Mouse (Mus musculus) cerebellum, adult 2 months (tissue): ENCODE results near the gene Mmrn2. TPM values are rescaled to one million over a fixed set of nuclear protein-coding genes. Genes with fewer than 3 reads are reported as not detected.
"Not testable (repeated sequence)": the region's sequence is repeated elsewhere in the genome, so short reads cannot be mapped to it uniquely, and the experiment has no call there.

Experiments
- DNase-seq, 2 experiments: peaks; one replicate each; pipeline ENCODE4 v3.0.0; 2021
- H3K27ac ChIP-seq: fragments of 200-500 bp; 2 replicates; pipeline ENCODE4 v1.5.1; 2012; ENCODE audit warnings: low read length, control low read depth, inconsistent platforms; ENCODE audit not compliant: insufficient read depth
- H3K27me3 ChIP-seq: fragments of 200-500 bp; 2 replicates; pipeline ENCODE4 v1.6.1; 2012; ENCODE audit warnings: inconsistent platforms, mild to moderate bottlenecking, low read length, moderate library complexity; ENCODE audit not compliant: control insufficient read depth, insufficient read depth
- H3K4me1 ChIP-seq: fragments of 200-500 bp; 2 replicates; pipeline ENCODE4 v1.6.1; 2011; ENCODE audit warnings: low read length; ENCODE audit not compliant: control insufficient read depth, insufficient read depth
- H3K4me3 ChIP-seq: fragments of 200-500 bp; replicated peaks from 2 replicates; pipeline ENCODE3; 2011; ENCODE audit warnings: mild to moderate bottlenecking, low read depth, low read length, control low read depth; ENCODE audit not compliant: insufficient read depth
- CTCF ChIP-seq: fragments of 200-500 bp; IDR thresholded peaks from 2 replicates; pipeline ENCODE4 v1.5.1; 2011; ENCODE audit warnings: low read depth, mild to moderate bottlenecking, control low read depth, low read length, moderate library complexity, borderline replicate concordance; ENCODE audit not compliant: insufficient read depth
- POLR2A ChIP-seq: fragments of 200-500 bp; IDR thresholded peaks from 2 replicates; pipeline ENCODE4 v1.6.1; 2011; ENCODE audit warnings: low read length, control low read depth, borderline replicate concordance; ENCODE audit not compliant: insufficient read depth
- WGBS: fragments of 180-500 bp; shearing (Covaris S2); methylation state at CpG from one replicate; pipeline ENCODE4 v1.1.7; 2018; 5-methylcytosine and 5-hydroxymethylcytosine counted together
- polyA plus RNA-seq: library from polyadenylated mRNA; depleted of rRNA; stranded (reverse); fragments of >200 nt; gene quantifications from 2 replicates; pipeline ENCODE4 v1.2.3, GENCODE M21; 2012

Gene Mmrn2
- polyA plus RNA-seq, 1 experiment = 3.6 TPM

GRCm38 (mm10) chr14:34363490-34364253 is 11.6 kb upstream of the Mmrn2 start:
- TF ChIP-seq CTCF (no peak), POLR2A (no peak; the same call in 1 of the 2 replicates)
- H3K4me1 ChIP-seq = peaks cover 2% of the 10 kb centered on the region; the same call in 1 of the 2 replicates
- DNase-seq = peak; percentile 70 to 73
- H3K27me3 ChIP-seq = no peaks in the 10 kb centered on the region
- H3K27ac ChIP-seq = peak overlapping the region; percentile 85
- 2% methylated on average over 32 of the region's 32 CpGs for WGBS
- peak overlapping the region; percentile 71 for H3K4me3 ChIP-seq

GRCm38 (mm10) chr14:34364254-34365146 is 10.8 kb upstream of the Mmrn2 start:
- WGBS = 76% methylated on average over 15 of the region's 15 CpGs
- H3K27me3 ChIP-seq, DNase-seq, H3K27ac ChIP-seq, H3K4me1 ChIP-seq: not testable (repeated sequence)
- peak overlapping the region; percentile 71 for H3K4me3 ChIP-seq

GRCm38 (mm10) chr14:34365147-34365507 is 10.1 kb upstream of the Mmrn2 start:
- no peak overlapping the region for H3K27ac ChIP-seq
- 100% methylated on average over 2 of the region's 2 CpGs for WGBS
- TF ChIP-seq POLR2A (no peak), CTCF (no peak)
- DNase-seq = no peak
- no peak overlapping the region for H3K4me3 ChIP-seq
- no peaks in the 10 kb centered on the region for H3K27me3 ChIP-seq
- H3K4me1 ChIP-seq = peaks cover 2% of the 10 kb centered on the region; the same call in 1 of the 2 replicates

GRCm38 (mm10) chr14:34370203-34370602 is 5.1 kb upstream of the Mmrn2 start:
- 24% methylated on average over 3 of the region's 3 CpGs for WGBS
- no peak for TF ChIP-seq POLR2A
- TF ChIP-seq CTCF = no peak

GRCm38 (mm10) chr14:34370921-34371320 is 4.3 kb upstream of the Mmrn2 start:
- no peak for DNase-seq
- Histone ChIP-seq H3K27me3 (no peaks in the 10 kb centered on the region), H3K27ac (no peak overlapping the region), H3K4me1 (no peaks in the 10 kb centered on the region), H3K4me3 (no peak overlapping the region)
- WGBS = 95% methylated on average over 3 of the region's 3 CpGs
- TF ChIP-seq POLR2A = no peak
- no peak for TF ChIP-seq CTCF

More at GRCm38 (mm10) chr14:34370203-34370602, 5.1 kb upstream of the Mmrn2 start:
- no peak overlapping the region for H3K27ac ChIP-seq
- no peak for DNase-seq
- H3K27me3 ChIP-seq = no peaks in the 10 kb centered on the region
- no peaks in the 10 kb centered on the region for H3K4me1 ChIP-seq
- no peak overlapping the region for H3K4me3 ChIP-seq

GRCm38 (mm10) chr14:34371763-34372162 is 3.5 kb upstream of the Mmrn2 start:
- TF ChIP-seq POLR2A (no peak), CTCF (no peak)

GRCm38 (mm10) chr14:34372646-34373045 is 2.6 kb upstream of the Mmrn2 start:
- no peaks in the 10 kb centered on the region for H3K4me1 ChIP-seq
- H3K27ac ChIP-seq = no peak overlapping the region
- TF ChIP-seq CTCF = peak; percentile 36; the same call in 1 of the 2 replicates
- no peak for TF ChIP-seq POLR2A
- H3K27me3 ChIP-seq = no peaks in the 10 kb centered on the region
- H3K4me3 ChIP-seq = no peak overlapping the region
- WGBS = 83% methylated on average over 6 of the region's 6 CpGs
- peak; percentile 21 to 39 for DNase-seq

More at GRCm38 (mm10) chr14:34371763-34372162, 3.5 kb upstream of the Mmrn2 start:
- H3K27ac ChIP-seq = no peak overlapping the region
- no peaks in the 10 kb centered on the region for H3K4me1 ChIP-seq
- DNase-seq = no peak
- no peaks in the 10 kb centered on the region for H3K27me3 ChIP-seq
- 91% methylated on average over 2 of the region's 2 CpGs for WGBS
- no peak overlapping the region for H3K4me3 ChIP-seq

- no peak for DNase-seq
- TF ChIP-seq CTCF = no peak
- no peak for TF ChIP-seq POLR2A
- 89% methylated on average over 6 of the region's 6 CpGs for WGBS
- no peak overlapping the region for H3K27ac ChIP-seq
- no peaks in the 10 kb centered on the region for H3K4me1 ChIP-seq
- no peaks in the 10 kb centered on the region for H3K27me3 ChIP-seq
- H3K4me3 ChIP-seq = no peak overlapping the region
Measured at GRCm38 (mm10) chr14:34373581-34373980, 1.7 kb upstream of the Mmrn2 start.
